Mouse (Mus musculus) midbrain, embryonic 14.5 days (tissue): ENCODE measurements around the gene Tmem145. TPM values are rescaled to one million over a fixed set of nuclear protein-coding genes. Genes with fewer than 3 reads are reported as not detected.

Experiments used
- ATAC-seq: fragments of 200-750 bp; cut with Nextera tagmentation; 2 replicates; pipeline ENCODE4 v1.8.0; 2017; ENCODE audit warnings: moderate number of reproducible peaks, moderate library complexity; ENCODE audit not compliant: low FRiP score, low TSS enrichment
- DNase-seq: peaks from one replicate; pipeline ENCODE4 v3.0.0-alpha.2; 2015
- H3K27ac ChIP-seq: fragments of 300-500 bp; sonication (generic); replicated peaks from 2 replicates; pipeline ENCODE4 v1.5.1; 2014; ENCODE audit warnings: mild to moderate bottlenecking, low read depth, low read length, moderate library complexity
- H3K27me3 ChIP-seq: fragments of 300-500 bp; sonication (generic); 2 replicates; pipeline ENCODE4 v1.6.1; 2014; ENCODE audit warnings: low read length, control low read depth, mixed read lengths; ENCODE audit not compliant: control insufficient read depth, insufficient read depth
- H3K36me3 ChIP-seq: fragments of 300-500 bp; sonication (generic); 2 replicates; pipeline ENCODE4 v1.6.1; 2014; ENCODE audit warnings: low read length, control low read depth; ENCODE audit not compliant: control insufficient read depth, insufficient read depth
- H3K4me1 ChIP-seq: fragments of 300-500 bp; sonication (generic); 2 replicates; pipeline ENCODE4 v1.6.1; 2014; ENCODE audit warnings: mild to moderate bottlenecking, antibody characterized with exemption, low read length, control low read depth; ENCODE audit not compliant: control insufficient read depth, insufficient read depth
- H3K4me2 ChIP-seq: fragments of 300-500 bp; sonication (generic); 2 replicates; pipeline ENCODE4 v1.6.1; 2014; ENCODE audit warnings: mild to moderate bottlenecking, low read length, moderate library complexity
- H3K4me3 ChIP-seq: fragments of 300-500 bp; sonication (generic); replicated peaks from 2 replicates; pipeline ENCODE4 v1.5.1; 2014; ENCODE audit warnings: low read depth, low read length
- H3K9ac ChIP-seq: fragments of 300-500 bp; sonication (generic); replicated peaks from 2 replicates; pipeline ENCODE4 v1.6.1; 2014; ENCODE audit warnings: mild to moderate bottlenecking, low read length, moderate library complexity
- H3K9me3 ChIP-seq: fragments of 300-500 bp; sonication (generic); 2 replicates; pipeline ENCODE4 v1.6.1; 2016; ENCODE audit warnings: low read length, control low read depth, mixed read lengths; ENCODE audit not compliant: control insufficient read depth
- WGBS: fragments of 180-500 bp; shearing (Covaris S2); extraction: QIAGEN DNeasy Blood & Tissue Kit; methylation state at CpG from one replicate; pipeline ENCODE4 v1.1.7; 2014; 5-methylcytosine and 5-hydroxymethylcytosine counted together
- polyA plus RNA-seq: library from polyadenylated mRNA; unstranded; fragments of >200 nt; fragmentation: Nextera tagmentation; extraction: Ambion mirVana; gene quantifications from 2 replicates; pipeline ENCODE4 v1.2.1, GENCODE M21; 2014

Gene Tmem145
- polyA plus RNA-seq, 1 experiment from 2014 or later = 68.6 TPM

- H3K4me1 ChIP-seq = peaks cover 27% of the 10 kb centered on the region
- 81% methylated on average over 5 of the region's 5 CpGs for WGBS
- DNase-seq (no peak), ATAC-seq (no peak)
- no peaks in the 10 kb centered on the region for H3K27me3 ChIP-seq
- H3K4me3 ChIP-seq = no peak overlapping the region
- H3K27ac ChIP-seq = no peak overlapping the region
- H3K36me3 ChIP-seq = peaks cover 32% of the 10 kb centered on the region
- H3K9ac ChIP-seq = no peak overlapping the region
- no peaks in the 10 kb centered on the region for H3K9me3 ChIP-seq
- no peak overlapping the region for H3K4me2 ChIP-seq
Observed at GRCm38 (mm10) chr7:25274571-25274970, 31.3 kb upstream of the Tmem145 start.

DNA sequence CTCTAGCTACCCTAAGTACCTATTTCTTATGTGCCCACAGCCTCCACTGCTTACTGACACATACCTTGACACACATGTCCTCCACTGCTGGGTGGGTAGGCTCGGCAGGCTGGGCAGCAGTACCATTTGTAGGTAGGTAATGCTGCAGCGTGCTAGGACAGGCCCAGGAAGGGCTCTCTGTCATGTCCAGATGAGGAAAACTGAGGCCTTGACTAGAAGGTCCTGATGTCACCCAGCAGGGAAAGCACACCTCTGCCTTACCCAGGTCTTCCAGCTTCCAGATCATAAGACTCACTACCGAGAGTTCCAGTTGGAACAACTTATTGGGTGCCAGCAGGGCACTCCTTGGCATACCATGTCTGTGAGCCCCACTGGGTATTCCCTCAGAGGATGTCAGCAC is 30.9 kb upstream of the Tmem145 start:
- H3K4me1 ChIP-seq = peaks cover 27% of the 10 kb centered on the region
- WGBS = 93% methylated on average over 3 of the region's 3 CpGs
- no peak for DNase-seq

DNA sequence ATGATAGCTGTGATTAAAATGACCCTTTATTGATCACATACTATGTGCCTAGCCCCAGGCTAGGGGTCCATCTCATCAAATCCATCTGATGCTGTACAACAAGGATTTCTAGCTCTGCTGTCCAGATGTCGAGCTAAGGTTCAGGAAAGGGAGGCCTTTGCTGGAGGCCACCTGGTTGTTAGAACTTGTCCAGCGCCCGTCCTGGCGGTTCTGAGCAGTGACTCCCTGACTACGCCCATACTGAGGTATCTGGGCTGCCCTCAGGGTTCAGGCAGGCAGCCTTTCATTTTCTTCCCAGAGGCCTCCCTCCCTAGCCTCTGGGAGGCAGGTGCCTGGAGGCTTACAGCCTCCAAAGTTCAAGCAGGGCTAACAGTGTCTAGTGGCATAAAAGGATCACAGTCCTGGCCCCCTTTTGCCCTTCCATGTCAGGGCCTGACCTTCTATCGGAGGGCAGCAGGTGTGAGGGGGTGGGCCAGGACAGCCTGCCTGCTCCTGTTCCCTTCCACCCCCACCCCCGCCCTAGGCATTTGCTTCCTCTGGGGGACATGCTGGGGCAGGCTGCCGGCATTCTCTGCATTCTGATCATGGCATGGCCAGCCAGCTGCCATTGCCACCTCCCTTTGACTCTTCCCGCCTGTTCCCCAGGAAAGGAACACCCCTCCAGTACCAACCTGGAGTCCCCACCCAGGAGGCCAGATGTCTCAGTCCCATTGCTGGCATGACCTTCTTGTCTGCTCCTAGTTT is 30.2 kb upstream of the Tmem145 start:
- Histone ChIP-seq H3K27me3 (no peaks in the 10 kb centered on the region), H3K4me3 (no peak overlapping the region), H3K4me1 (peaks cover 32% of the 10 kb centered on the region), H3K27ac (no peak overlapping the region), H3K9ac (peak overlapping the region; percentile 29; the same call in 1 of the 2 replicates), H3K36me3 (peaks cover 32% of the 10 kb centered on the region), H3K4me2 (no peak overlapping the region), H3K9me3 (no peaks in the 10 kb centered on the region)
- ATAC-seq (no peak), DNase-seq (no peak)
- WGBS = 67% methylated on average over 9 of the region's 9 CpGs

More for the DNA sequence above, 30.9 kb upstream of the Tmem145 start:
- Histone ChIP-seq H3K27me3 (no peaks in the 10 kb centered on the region), H3K9ac (peak overlapping the region; percentile 29; the same call in 1 of the 2 replicates), H3K4me3 (no peak overlapping the region), H3K27ac (no peak overlapping the region), H3K36me3 (peaks cover 32% of the 10 kb centered on the region), H3K9me3 (no peaks in the 10 kb centered on the region), H3K4me2 (no peak overlapping the region)
- ATAC-seq = no peak

DNA sequence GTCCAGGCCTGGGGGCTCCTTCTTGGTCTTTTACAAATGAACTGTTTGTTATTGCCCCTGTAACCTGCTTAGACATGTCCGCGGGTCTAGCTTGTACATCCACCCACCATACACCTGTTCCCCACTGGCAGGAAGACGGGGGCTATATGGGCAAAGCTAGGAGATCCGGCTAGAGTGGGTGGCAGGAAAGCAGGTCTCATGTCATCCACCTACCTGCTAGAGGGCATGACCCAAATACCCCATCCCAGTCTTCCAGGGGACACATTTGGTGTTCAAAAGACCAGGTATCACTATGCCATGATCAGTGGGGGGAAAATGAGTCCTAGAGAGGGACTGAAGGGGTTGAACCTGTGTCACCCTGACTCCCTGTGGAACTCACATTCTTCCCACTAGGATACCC is 28.5 kb upstream of the Tmem145 start:
- peaks cover 41% of the 10 kb centered on the region for H3K4me1 ChIP-seq

GRCm38 (mm10) chr7:25277998-25278340 is 27.9 kb upstream of the Tmem145 start:
- DNase-seq (no peak), ATAC-seq (no peak)
- no peaks in the 10 kb centered on the region for H3K9me3 ChIP-seq
- no peaks in the 10 kb centered on the region for H3K27me3 ChIP-seq
- H3K9ac ChIP-seq = peak overlapping the region; percentile 81
- 14% methylated on average over 4 of the region's 4 CpGs for WGBS
- peaks cover 14% of the 10 kb centered on the region for H3K36me3 ChIP-seq
- H3K4me3 ChIP-seq = peak overlapping the region; percentile 63
- peak overlapping the region; percentile 83 for H3K4me2 ChIP-seq
- H3K4me1 ChIP-seq = peaks cover 42% of the 10 kb centered on the region
- peak overlapping the region; percentile 99 for H3K27ac ChIP-seq

More for the DNA sequence above, 28.5 kb upstream of the Tmem145 start:
- Histone ChIP-seq H3K27ac (peak overlapping the region; percentile 99; the same call in 1 of the 2 replicates), H3K9me3 (no peaks in the 10 kb centered on the region), H3K27me3 (no peaks in the 10 kb centered on the region), H3K9ac (peak overlapping the region; percentile 3; the same call in 1 of the 2 replicates), H3K4me2 (peak overlapping the region; percentile 83), H3K36me3 (peaks cover 19% of the 10 kb centered on the region), H3K4me3 (no peak overlapping the region)
- 91% methylated on average over 4 of the region's 4 CpGs for WGBS
- DNase-seq (no peak), ATAC-seq (no peak)

GRCm38 (mm10) chr7:25278341-25279075 is 27.4 kb upstream of the Tmem145 start:
- H3K27me3 ChIP-seq = no peaks in the 10 kb centered on the region
- peak; percentile 67 for ATAC-seq
- peaks cover 8% of the 10 kb centered on the region; the same call in 1 of the 2 replicates for H3K36me3 ChIP-seq
- peak overlapping the region; percentile 81 for H3K9ac ChIP-seq
- H3K4me2 ChIP-seq = peak overlapping the region; percentile 83
- H3K4me1 ChIP-seq = peaks cover 47% of the 10 kb centered on the region
- peak overlapping the region; percentile 63 for H3K4me3 ChIP-seq
- H3K27ac ChIP-seq = peak overlapping the region; percentile 99
- under 1% methylated on average over 53 of the region's 60 CpGs for WGBS
- DNase-seq = peak; percentile 93
- no peaks in the 10 kb centered on the region for H3K9me3 ChIP-seq

DNA sequence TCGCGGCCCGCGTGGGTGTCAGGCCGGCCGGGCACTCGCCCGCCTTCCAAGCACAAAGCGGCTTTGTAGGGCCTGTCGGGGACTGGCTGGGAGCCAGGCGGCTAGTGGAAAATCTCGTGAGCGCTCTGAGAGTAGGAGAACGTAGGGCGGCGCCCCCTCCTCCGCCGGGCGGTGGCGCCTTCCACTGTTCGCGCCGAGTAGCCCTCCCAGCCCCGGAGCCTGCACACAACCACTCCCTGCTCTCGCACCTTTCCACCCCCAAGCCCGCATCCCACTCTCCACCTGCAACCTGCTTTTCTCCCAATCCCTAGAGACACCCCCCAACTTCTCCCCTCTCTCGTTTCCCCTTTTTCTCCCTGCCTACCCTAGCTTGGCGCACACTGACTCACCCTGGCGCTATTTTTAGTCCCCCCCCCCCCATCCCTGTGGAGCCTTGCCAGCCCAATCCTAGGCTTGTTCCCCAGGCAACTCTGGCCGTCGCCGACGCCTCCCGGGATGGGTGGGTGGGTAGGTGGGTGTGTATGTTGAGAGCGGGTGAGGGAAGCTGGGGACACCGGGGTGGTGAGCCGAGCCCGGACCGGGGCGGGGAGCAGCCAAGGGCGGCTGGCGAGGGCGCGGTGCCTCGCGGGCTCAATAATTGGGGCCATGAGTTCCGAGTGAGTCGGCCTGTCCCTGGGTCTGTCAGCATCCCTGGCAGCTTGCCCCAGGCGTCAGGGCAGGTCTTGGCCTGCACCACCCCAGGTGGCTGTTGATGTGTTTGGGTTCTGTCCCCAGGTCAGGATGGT is 26.6 kb upstream of the Tmem145 start:
- under 1% methylated on average over 48 of the region's 49 CpGs for WGBS
- peak; percentile 94 for DNase-seq
- H3K27me3 ChIP-seq = no peaks in the 10 kb centered on the region

More for the DNA sequence above, 26.6 kb upstream of the Tmem145 start:
- Histone ChIP-seq H3K4me1 (peaks cover 51% of the 10 kb centered on the region), H3K9me3 (no peaks in the 10 kb centered on the region), H3K4me2 (peak overlapping the region; percentile 83), H3K27ac (peak overlapping the region; percentile 99), H3K9ac (peak overlapping the region; percentile 81), H3K36me3 (0 out of 2 replicates have a peak, but pooled peaks cover 6% of the 10 kb centered on the region), H3K4me3 (peak overlapping the region; percentile 63)
- ATAC-seq = peak; percentile 57
